Mouse (Mus musculus): ENCODE measurements around the gene Mtfp1. TPM values are rescaled to one million over a fixed set of nuclear protein-coding genes. Genes with fewer than 3 reads are reported as not detected.
A peak's percentile ranks its signal among the peaks of the same experiment; 100 is the strongest.

Gene Mtfp1
- polyA plus RNA-seq, 1 experiment from 2014 or later: 21.7 TPM

DNA sequence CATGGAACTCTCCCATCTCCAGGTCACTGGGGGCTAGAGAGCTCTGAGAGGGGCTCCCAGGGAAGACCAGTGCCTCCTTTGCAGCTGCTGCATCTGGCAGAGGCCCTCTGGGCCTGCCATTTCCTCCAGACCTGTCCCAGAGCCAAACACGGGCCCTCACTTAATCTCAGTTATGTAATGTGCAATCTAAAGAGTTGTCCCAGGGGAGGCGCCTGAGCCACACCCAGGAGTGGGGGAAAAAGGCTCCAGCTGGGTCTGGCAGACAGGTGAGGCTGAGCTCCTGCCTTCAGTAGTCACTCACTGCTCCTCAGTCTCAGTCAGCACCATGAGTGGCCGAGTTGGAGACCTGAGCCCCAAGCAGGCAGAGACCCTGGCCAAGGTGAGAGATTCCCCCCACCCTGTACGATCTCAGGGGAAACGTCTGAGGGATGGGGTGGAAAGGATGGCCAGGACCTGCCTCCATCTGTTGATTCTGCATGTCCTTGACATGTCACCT, 30.6 kb downstream of the Mtfp1 start, which contains the start of gene Sec14l3:
Gene Sec14l3 (plus strand): TSS at position 215 of the 496 bp plus-strand sequence.
- H3K4me2 ChIP-seq: no peak within 1 kb of the TSS
- H3K9me3 ChIP-seq: no peaks in the 10 kb centered on the region
- 47% methylated on average over 5 of the region's 5 CpGs for WGBS

DNA sequence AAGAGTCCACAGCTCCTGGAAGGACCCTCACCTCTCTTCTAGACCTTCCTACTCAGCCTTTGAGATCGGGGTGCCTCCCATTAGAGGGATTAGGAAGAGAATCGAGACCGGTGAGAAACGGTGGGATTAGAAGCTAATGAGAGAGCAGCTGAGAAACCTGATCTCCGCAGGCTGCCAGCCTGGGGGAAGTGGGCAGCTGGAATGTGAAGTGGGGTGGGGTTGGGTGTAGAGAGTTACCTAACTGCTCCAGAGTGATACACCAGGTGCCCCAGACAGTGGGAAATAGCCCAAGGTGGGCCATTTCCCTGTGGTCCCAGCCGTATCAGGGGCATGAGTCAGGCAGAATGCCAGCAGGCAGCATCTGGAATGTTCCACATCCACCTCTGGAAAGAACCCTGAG, 32.3 kb downstream of the Mtfp1 start:
- Histone ChIP-seq H3K9ac (no peak overlapping the region), H3K4me1 (no peaks in the 10 kb centered on the region), H3K27me3 (replicated peaks) (no peaks in the 10 kb centered on the region), H3K4me2 (no peak overlapping the region), H3K36me3 (no peaks in the 10 kb centered on the region), H3K4me3 (replicated peaks) (no peak overlapping the region), H3K27ac (no peak overlapping the region), H3K9me3 (no peaks in the 10 kb centered on the region)
- 47% methylated on average over 6 of the region's 6 CpGs for WGBS
- ATAC-seq (ENCODE audit: insufficient read depth, low FRiP score, low read depth): no peak

More for the DNA sequence above, 30.6 kb downstream of the Mtfp1 start, which contains the start of gene Sec14l3:
- Histone ChIP-seq H3K27ac (no peak within 1 kb of the TSS), H3K36me3 (no peaks in the 10 kb centered on the region), H3K4me1 (no peaks in the 10 kb centered on the region), H3K9ac (no peak within 1 kb of the TSS), H3K4me3 (replicated peaks) (no peak within 1 kb of the TSS), H3K27me3 (replicated peaks) (no peaks in the 10 kb centered on the region)
- no peak for ATAC-seq (ENCODE audit: insufficient read depth, low FRiP score, low read depth)

DNA sequence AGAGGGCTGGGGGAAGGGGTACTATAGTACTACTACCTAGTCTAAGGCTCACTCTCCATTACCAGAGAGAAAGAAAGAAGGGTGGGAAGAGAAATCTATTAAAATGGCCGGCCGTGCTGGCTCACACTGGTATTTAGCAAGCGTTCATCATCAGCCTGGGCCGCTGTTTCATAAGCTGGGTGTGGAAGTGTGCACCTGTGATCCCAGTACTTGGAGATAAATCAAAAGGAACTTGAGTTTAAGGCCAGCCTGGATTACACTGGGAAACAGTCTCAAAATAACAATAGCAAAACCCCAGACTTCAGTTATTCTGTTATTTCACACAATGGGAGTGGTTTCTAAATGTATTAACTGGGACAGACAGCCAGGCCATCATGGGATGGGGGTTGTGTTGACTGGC, 32.7 kb downstream of the Mtfp1 start:
- Histone ChIP-seq H3K4me2 (no peak overlapping the region), H3K9ac (no peak overlapping the region), H3K4me1 (no peaks in the 10 kb centered on the region), H3K4me3 (replicated peaks) (no peak overlapping the region), H3K9me3 (no peaks in the 10 kb centered on the region), H3K27me3 (replicated peaks) (no peaks in the 10 kb centered on the region), H3K36me3 (no peaks in the 10 kb centered on the region), H3K27ac (no peak overlapping the region)
- ATAC-seq (ENCODE audit: insufficient read depth, low FRiP score, low read depth): no peak
- 85% methylated on average over 4 of the region's 4 CpGs for WGBS

DNA sequence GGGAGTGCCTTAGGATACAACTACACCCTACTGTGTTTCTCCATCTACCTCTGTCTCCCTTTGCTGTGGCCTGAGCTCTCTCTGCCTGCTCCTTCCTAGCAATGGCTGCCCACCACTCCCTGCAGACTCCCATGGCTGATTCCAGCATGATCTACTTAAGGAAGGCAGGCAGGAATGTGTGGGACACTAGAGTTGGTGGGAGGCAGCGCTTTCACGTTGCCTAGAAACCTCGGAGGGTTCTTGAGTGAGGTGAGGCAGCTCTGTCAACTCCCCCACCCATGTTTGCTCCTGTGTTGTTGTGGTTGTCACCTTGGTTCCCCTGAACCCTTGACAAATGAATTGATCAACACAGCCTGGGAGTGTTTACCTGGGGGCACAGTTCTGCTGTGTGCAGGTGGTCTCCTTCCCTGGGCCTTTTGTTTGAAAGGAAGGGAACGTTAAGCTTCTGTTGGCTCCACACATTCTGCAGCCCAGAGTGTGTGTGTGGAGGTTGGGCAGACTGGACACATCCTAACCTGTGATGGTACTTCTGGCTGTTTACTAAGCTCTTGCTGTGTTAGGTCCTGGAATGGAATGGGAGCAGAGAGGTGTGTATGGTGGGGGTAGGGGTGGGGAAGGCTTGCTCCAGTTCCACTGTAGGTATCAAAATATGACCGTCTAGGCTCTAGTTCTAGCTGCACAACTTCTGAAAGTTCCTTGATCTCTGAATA, 34.2 kb downstream of the Mtfp1 start:
- no peak overlapping the region for H3K27ac ChIP-seq
- no peak overlapping the region for H3K4me3 ChIP-seq (replicated peaks)
- WGBS: 53% methylated on average over 5 of the region's 5 CpGs
- no peaks in the 10 kb centered on the region for H3K36me3 ChIP-seq
- H3K4me2 ChIP-seq: no peak overlapping the region
- H3K9ac ChIP-seq: no peak overlapping the region
- no peaks in the 10 kb centered on the region for H3K27me3 ChIP-seq (replicated peaks)
- H3K9me3 ChIP-seq: no peaks in the 10 kb centered on the region
- ATAC-seq (ENCODE audit: insufficient read depth, low FRiP score, low read depth): no peak
- H3K4me1 ChIP-seq: no peaks in the 10 kb centered on the region

DNA sequence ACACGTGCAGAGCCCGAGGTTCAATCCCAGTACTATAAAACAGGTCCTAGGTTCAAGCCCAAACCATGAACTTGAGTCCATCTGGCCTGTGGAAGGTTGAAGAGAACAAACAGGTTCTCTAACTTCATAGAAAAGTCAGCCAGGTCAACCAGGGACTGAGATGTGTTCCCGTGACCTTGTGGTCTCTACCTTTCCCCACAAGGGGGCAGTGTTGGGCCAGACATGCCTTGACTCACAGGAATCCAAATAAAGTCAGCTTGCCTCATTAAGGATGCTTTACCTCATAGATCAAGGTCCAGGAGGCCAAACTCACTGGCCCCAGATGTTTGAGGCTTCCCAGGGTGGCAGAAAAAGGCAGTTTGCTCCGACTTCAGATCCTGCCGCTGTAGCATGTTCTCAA, 41.7 kb downstream of the Mtfp1 start:
- ATAC-seq (ENCODE audit: insufficient read depth, low FRiP score, low read depth): no peak
- Histone ChIP-seq H3K9me3 (no peaks in the 10 kb centered on the region), H3K4me3 (replicated peaks) (no peak overlapping the region), H3K27ac (no peak overlapping the region), H3K4me2 (no peak overlapping the region), H3K36me3 (no peaks in the 10 kb centered on the region), H3K4me1 (no peaks in the 10 kb centered on the region), H3K9ac (no peak overlapping the region), H3K27me3 (replicated peaks) (no peaks in the 10 kb centered on the region)
- 23% methylated on average over 5 of the region's 5 CpGs for WGBS

DNA sequence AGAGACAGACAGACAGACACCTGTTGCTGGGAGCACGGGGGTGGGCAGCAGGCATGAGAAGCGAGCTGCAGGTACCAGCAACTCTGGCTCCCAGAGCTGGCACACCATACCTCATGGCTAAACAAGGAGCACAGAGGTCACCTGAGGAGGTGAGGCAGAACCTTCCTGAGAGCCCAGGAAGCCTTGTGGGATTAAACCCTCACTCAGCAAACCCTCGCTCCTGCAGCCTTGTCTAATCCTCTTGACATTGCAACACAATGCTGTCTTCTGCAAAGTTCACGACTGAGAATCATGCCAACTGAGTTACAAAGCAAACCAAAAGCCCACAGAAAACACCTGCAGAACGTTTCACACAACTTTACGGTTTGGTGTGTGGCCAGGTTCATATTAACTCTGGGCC, 46.8 kb downstream of the Mtfp1 start:
- Histone ChIP-seq H3K4me2 (no peak overlapping the region), H3K4me1 (no peaks in the 10 kb centered on the region), H3K9me3 (no peaks in the 10 kb centered on the region), H3K9ac (no peak overlapping the region), H3K36me3 (no peaks in the 10 kb centered on the region), H3K27ac (no peak overlapping the region), H3K4me3 (replicated peaks) (no peak overlapping the region), H3K27me3 (replicated peaks) (no peaks in the 10 kb centered on the region)
- ATAC-seq (ENCODE audit: insufficient read depth, low FRiP score, low read depth): no peak
- WGBS: 87% methylated on average over 6 of the region's 6 CpGs

DNA sequence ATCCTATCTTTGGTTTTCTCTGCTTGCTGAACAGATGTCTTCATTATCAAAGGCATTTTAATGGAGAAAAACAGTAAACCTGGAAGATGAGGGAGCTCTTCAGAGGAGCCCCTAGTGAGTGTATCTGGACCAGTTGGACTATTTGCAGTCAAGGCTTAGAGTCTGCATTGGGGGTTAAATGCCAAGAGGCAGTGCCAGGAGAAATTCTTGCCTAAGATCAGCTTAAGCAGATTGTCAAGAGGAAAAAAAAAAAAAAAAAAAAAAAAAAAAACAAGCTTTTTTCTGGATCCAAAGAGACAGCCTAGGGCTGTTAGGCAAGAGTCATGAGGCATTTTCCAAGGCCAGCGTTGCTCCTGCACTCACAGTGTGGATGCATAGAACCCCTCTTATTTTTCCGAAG, 47.5 kb downstream of the Mtfp1 start:
- no peaks in the 10 kb centered on the region for H3K36me3 ChIP-seq
- H3K4me1 ChIP-seq: no peaks in the 10 kb centered on the region
- H3K9ac ChIP-seq: no peak overlapping the region
- no peaks in the 10 kb centered on the region for H3K9me3 ChIP-seq
- no peak for ATAC-seq (ENCODE audit: insufficient read depth, low FRiP score, low read depth)
- H3K4me3 ChIP-seq (replicated peaks): no peak overlapping the region
- whole genome bisulfite sequencing: 82% methylated on average over 2 of the region's 2 CpGs
- H3K4me2 ChIP-seq: no peak overlapping the region
- no peaks in the 10 kb centered on the region for H3K27me3 ChIP-seq (replicated peaks)
- H3K27ac ChIP-seq: no peak overlapping the region

DNA sequence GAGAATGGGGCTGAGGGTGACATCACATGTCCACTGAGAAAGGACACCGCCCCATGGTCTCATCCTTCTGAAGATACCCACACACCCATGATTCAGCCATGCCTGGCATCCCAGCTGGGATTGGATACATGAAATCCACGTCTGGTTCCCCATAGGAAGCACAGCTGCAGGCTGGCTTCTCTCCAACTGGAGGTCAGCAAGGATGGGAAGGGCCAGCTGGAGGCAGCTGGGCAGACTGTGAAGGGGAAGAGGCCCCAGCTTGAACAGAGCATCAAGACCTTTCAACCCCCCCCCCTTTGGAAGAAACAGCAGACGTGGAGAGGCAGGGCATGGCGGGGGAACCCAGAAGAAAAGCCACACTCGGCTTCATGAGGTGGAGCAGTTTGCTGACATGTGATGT, 48.7 kb downstream of the Mtfp1 start:
- H3K4me1 ChIP-seq: no peaks in the 10 kb centered on the region
- no peaks in the 10 kb centered on the region for H3K9me3 ChIP-seq
- 42% methylated on average over 5 of the region's 5 CpGs for WGBS
- H3K4me2 ChIP-seq: no peak overlapping the region
- no peak overlapping the region for H3K27ac ChIP-seq
- no peaks in the 10 kb centered on the region for H3K27me3 ChIP-seq (replicated peaks)
- no peak overlapping the region for H3K4me3 ChIP-seq (replicated peaks)
- ATAC-seq (ENCODE audit: insufficient read depth, low FRiP score, low read depth): no peak
- no peaks in the 10 kb centered on the region for H3K36me3 ChIP-seq
- H3K9ac ChIP-seq: no peak overlapping the region

DNA sequence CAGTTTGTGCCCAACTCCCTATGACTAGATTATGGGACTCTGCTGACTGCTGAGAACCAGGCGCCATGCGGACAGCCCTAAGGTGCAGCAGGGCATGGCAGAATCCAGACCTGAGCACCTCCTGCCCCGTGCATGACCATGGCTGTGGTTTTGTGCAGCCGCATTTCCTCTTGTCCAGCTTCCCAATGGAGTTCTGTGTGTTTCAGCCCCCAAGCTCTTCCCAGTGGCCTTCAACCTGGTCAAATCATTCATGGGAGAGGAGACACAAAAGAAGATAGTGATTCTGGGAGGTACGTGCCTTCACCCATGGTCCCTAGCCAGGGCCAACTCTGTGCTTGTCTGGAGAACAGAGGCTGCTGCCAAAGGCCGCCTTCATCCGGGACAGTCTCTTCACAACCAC, 52.2 kb downstream of the Mtfp1 start:
- WGBS: 87% methylated on average over 7 of the region's 7 CpGs

More for the DNA sequence above, 52.2 kb downstream of the Mtfp1 start:
- H3K36me3 ChIP-seq: no peaks in the 10 kb centered on the region
- no peak overlapping the region for H3K4me3 ChIP-seq (replicated peaks)
- no peaks in the 10 kb centered on the region for H3K27me3 ChIP-seq (replicated peaks)
- H3K4me2 ChIP-seq: no peak overlapping the region
- H3K9me3 ChIP-seq: no peaks in the 10 kb centered on the region
- ATAC-seq (ENCODE audit: insufficient read depth, low FRiP score, low read depth): no peak
- no peaks in the 10 kb centered on the region for H3K4me1 ChIP-seq
- H3K27ac ChIP-seq: no peak overlapping the region
- no peak overlapping the region for H3K9ac ChIP-seq

Small RNAs within 50 kb of the gene (microRNA-seq; reads per million reads assigned to microRNA genes)
- 3.5 reads per million, percentile 14 among the genes with 10 or more reads in this experiment for gene Mir3060

Other genes starting within 250 kb of the Mtfp1 start
- gene Osbp2, start 231.5 kb downstream of the Mtfp1 start, polyA plus RNA-seq (2015; fragmentation: Nextera tagmentation; extraction: Ambion mirVana): 0.39 and 0.40 TPM in 2 replicates
- gene 4921536K21Rik, start 200.3 kb downstream of the Mtfp1 start, polyA plus RNA-seq (2015; fragmentation: Nextera tagmentation; extraction: Ambion mirVana): 0.19 and 0.32 TPM in 2 replicates
- gene Dusp18, start 200.2 kb downstream of the Mtfp1 start, polyA plus RNA-seq (2015; fragmentation: Nextera tagmentation; extraction: Ambion mirVana): 8.0 and 8.1 TPM in 2 replicates
- 4.0 and 4.7 TPM in 2 replicates for gene Slc35e4, start 180.8 kb downstream of the Mtfp1 start, polyA plus RNA-seq (2015; fragmentation: Nextera tagmentation; extraction: Ambion mirVana)
- gene Tcn2, start 163.3 kb downstream of the Mtfp1 start, polyA plus RNA-seq (2015; fragmentation: Nextera tagmentation; extraction: Ambion mirVana): 40.0 and 43.6 TPM in 2 replicates
- gene Pes1, start 131.5 kb downstream of the Mtfp1 start, polyA plus RNA-seq (2015; fragmentation: Nextera tagmentation; extraction: Ambion mirVana): 75.6 and 80.2 TPM in 2 replicates
- gene 4930556J24Rik, start 118.7 kb downstream of the Mtfp1 start, polyA plus RNA-seq (2015; fragmentation: Nextera tagmentation; extraction: Ambion mirVana): 0.12 and 0.21 TPM in 2 replicates
- gene Gal3st1, start 111.8 kb downstream of the Mtfp1 start, polyA plus RNA-seq (2015; fragmentation: Nextera tagmentation; extraction: Ambion mirVana): 18.3 and 21.6 TPM in 2 replicates
- 1.4 and 1.5 TPM in 2 replicates for gene Sec14l4, start 64.0 kb downstream of the Mtfp1 start, polyA plus RNA-seq (2015; fragmentation: Nextera tagmentation; extraction: Ambion mirVana)
- gene Sec14l3, start 30.6 kb downstream of the Mtfp1 start, polyA plus RNA-seq (2015; fragmentation: Nextera tagmentation; extraction: Ambion mirVana): 0.08 and 0.18 TPM in 2 replicates
- 1.7 and 1.9 TPM in 2 replicates for gene Sec14l2, start 28.0 kb upstream of the Mtfp1 start, polyA plus RNA-seq (2015; fragmentation: Nextera tagmentation; extraction: Ambion mirVana)
- 25.1 and 26.8 TPM in 2 replicates for gene Rnf215, start 39.8 kb upstream of the Mtfp1 start, polyA plus RNA-seq (2015; fragmentation: Nextera tagmentation; extraction: Ambion mirVana)
- 6.1 and 6.4 TPM in 2 replicates for gene Ccdc157, start 64.8 kb upstream of the Mtfp1 start, polyA plus RNA-seq (2015; fragmentation: Nextera tagmentation; extraction: Ambion mirVana)
- 39.2 and 44.2 TPM in 2 replicates for gene Sf3a1, start 64.9 kb upstream of the Mtfp1 start, polyA plus RNA-seq (2015; fragmentation: Nextera tagmentation; extraction: Ambion mirVana)
- gene Tbc1d10a, start 91.3 kb upstream of the Mtfp1 start, polyA plus RNA-seq (2015; fragmentation: Nextera tagmentation; extraction: Ambion mirVana): 31.1 and 33.4 TPM in 2 replicates
- gene Castor1, start 122.8 kb upstream of the Mtfp1 start, polyA plus RNA-seq (2015; fragmentation: Nextera tagmentation; extraction: Ambion mirVana): 3.8 and 4.8 TPM in 2 replicates
- gene Osm, start 141.0 kb upstream of the Mtfp1 start, polyA plus RNA-seq (2015; fragmentation: Nextera tagmentation; extraction: Ambion mirVana): 0.22 TPM in 2 replicates
- gene Lif, start 162.1 kb upstream of the Mtfp1 start, polyA plus RNA-seq (2015; fragmentation: Nextera tagmentation; extraction: Ambion mirVana): 0.61 and 0.65 TPM in 2 replicates